Mouse (Mus musculus) embryonic fibroblast, embryonic 13.5 days (primary cell): ENCODE results near the gene Rnf214.

ENCODE experiments used
- CTCF ChIP-seq: IDR thresholded peaks from 2 replicates; pipeline ENCODE4 v1.5.1; 2011; ENCODE audit warnings: mild to moderate bottlenecking, control low read depth, low read length, moderate library complexity, borderline replicate concordance; ENCODE audit not compliant: insufficient read depth
- POLR2A ChIP-seq: IDR thresholded peaks from 2 replicates; pipeline ENCODE4 v1.6.1; 2011; ENCODE audit warnings: low read depth, mild to moderate bottlenecking, control low read depth, low read length, moderate library complexity

DNA sequence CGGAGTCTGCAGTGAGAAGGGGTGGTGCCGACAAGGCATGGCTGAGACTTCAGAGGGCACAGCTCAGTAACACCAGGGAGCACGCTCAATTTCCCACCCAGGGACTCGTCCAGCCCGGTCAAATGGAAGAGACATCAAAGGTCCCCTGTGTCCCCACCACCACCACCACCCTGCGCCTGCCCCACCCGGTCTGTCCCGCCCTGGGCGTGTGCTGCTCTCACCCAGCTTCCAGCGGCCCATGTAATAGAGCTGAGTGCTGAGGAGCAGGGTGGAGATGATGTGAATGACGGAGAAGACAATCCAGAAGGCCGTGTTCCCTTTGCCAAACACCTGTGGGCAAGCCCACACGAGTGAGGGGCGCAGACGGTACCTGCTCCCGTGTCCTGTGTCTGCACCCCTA lies 35.8 kb upstream of the Rnf214 start:
- TF ChIP-seq POLR2A (no peak), CTCF (no peak)
